Mouse (Mus musculus) frontal cortex, postnatal 10 days (tissue): ENCODE data around the gene Crybb1.

Experiments
- DNase-seq, 2 experiments: peaks; one replicate each; pipeline ENCODE4 v3.0.0; 2022; ENCODE audit warnings: low spot score in 2 of 2, mixed read lengths in 1 of 2

Gene Crybb1

DNA sequence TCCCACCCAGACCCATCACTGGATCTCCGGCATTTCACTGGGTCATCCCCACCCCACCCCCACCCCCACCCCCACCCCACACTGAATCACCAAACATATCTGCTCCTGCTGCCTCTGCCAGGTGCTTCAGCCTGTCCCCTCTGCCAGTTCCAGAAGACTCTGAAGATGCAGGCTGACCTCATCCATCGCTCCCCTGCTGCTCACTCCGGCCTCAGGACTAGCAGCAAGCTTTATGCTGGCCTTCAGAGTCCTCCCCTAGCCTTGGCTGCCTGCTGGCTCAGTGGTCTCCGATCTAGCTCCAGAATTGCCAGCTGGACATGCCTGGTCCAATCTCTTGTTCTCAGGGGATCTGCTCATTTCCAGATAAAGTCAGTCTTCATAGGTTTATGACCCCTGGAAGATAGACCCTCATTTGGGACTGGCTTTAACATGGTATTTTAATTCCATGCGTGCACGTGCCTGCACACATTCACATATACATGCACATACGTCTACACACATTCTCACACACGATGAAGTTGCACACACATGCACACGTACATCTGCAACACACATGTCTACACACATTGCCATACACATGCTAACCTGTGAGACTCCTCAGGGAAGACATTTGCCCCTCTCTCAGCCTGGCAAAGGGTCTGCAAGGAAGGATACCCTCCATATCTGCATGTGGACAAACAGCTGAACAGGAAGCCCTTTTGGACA lies 17.6 kb upstream of the Crybb1 start:
- DNase-seq, result no peak

DNA sequence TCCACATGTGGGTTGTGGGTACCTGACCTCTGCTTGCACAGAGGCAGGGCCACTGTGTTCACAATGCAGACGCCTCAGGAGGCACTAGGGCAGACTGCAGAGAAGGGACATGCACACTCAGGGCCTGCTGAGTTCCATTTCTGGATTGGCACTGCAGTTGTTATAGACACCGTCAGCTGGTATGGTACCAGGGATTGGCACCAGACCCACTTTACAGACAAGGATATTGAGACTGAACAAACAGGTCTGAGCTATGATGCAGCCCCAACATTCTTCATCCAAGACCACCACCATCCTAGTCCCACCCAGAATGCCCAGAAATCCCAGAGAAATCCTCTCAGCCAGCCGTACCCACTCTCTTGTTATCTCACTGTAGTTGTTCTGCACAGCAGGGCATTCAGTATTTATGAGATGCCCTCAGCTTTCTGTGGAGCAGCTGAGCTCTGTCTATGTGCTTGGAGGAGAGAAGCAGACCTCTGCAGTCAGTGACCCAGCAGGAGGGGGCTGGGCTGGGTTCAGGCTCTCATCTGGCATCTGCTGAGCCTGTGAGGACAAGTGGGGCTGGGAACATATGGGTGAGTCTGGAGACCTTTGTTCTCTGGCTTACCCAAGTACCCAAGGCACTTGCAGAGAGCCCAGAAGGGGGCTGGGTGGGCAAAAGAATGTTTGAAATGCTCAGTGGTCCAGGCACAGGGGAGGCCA lies 16.7 kb upstream of the Crybb1 start:
- DNase-seq, result no peak

DNA sequence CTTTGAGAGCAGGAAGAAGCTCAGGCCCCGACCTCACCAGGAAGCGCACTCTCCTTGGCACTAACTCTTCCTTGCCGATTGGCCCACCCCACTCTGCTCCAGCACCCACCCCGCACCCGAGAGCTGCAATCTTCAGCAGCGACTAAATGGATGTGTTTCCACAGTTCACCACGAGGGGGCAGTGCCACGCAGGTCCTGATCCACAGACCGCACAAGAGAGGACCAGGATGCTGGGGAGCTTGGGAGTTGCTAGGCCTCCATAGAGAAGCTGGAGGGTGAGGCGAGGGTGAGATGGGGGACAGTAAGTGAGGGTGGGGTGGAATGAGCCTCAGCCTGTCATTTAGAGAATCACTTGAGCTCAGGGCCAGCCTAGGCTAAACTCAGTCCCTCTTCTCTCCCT lies 14.9 kb upstream of the Crybb1 start:
- peak; percentile 76 to 87 for DNase-seq

DNA sequence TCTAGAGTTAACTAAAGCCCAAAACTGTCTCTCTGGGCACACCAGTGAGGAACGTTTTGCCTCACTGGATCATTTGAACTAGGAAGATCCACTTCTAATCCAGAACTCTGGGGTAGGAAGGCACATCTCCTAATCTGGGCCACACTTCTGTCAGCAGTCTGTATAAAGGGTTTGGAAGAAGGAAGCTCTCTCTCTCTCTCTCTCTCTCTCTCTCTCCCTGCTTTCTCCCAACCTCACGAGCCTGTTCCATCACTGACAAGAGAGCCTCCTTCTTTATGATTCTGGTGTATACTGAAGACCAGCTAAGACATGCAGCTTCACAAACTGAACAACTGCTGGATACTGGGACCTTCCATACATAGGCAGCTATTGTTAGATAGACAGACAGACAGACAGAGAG lies 13.8 kb upstream of the Crybb1 start:
- DNase-seq, result no peak

DNA sequence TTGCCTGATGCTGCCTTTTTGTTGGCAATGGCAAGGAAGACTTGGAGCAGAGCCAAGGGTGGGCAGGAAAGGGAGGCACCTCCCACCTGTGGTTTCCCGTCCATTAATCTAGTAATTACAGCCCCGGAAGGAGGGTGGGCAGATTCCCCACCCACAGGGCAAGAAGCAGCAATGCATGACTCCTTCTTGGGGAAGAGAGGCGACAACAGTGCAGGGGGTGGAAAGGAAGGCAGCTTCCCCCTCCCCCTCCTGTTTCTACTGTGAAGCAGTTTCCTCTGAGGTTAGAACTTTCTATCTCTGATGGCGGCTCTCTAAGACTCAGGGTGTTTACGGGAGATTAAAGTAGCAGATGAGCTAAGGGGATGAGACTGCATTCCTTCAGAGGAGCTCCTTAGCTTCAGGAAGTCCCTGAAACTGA lies 13.2 kb upstream of the Crybb1 start:
- DNase-seq, result no peak

DNA sequence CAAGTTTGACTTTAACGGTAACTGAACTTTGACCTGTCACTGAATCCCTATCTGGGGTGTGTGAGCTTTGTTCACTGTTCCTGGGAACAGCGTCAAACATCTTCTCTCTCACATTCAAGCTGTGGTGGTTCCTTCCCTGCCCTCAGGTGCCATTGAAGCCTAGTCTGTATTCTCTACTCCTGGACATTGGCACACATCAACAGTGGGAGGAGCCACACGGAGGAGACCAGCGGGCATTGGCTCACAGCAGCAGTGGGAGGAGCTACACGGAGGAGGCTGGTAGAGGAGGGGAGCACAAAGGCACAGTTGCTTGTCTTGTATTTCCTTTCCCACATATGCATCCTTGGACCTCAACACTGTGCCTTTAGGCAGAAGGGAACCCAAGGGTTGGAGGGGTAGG lies 12.6 kb upstream of the Crybb1 start:
- no peak for DNase-seq

DNA sequence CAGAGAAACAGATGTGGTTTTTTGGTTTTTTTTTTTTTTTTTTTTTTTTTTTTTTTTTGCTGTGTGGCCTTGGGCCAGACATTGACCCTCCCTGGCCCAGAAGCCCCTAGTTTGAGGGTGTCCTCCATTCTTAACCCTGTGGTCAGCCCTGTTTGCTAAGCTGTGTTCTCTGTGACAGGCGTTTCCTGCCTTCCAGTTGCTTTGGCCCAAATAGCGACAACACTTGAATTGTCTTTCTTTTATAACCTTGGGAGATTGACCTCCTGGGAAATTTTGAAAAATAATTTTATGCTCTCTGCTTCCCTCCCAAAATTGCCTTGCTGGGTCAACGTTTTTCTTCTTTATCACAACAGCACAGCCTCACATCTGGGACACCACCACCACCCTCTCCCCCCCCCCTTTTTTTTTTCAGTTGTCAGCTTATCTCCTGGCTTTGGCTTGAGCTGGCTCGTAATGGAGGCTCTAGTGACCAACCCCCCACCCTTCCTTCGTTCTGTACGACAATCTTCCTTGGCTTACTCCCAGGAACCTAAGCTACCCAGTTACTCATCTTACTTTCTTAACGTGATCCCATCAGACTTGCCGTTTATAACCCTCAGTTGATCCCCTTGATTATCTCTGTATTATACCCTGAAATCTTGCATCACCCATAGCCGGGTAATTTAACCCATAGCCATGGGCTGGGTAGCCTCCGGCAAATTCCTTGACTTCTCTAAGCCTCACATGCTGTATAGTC lies 11.9 kb upstream of the Crybb1 start:
- no peak for DNase-seq

DNA sequence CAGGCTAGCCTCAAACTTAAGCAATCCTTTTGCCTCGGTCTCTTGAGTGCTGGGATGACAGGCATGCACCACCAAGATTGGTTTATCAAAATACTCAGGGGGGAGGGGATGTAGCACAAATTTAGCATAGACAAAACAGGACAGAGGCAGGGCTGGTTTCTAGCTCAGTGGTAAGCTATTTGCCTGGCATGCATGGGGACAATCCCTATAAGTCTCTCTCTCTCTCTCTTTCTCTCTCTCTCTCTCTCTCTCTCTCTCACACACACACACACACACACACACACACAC lies 11.4 kb upstream of the Crybb1 start:
- no peak for DNase-seq

DNA sequence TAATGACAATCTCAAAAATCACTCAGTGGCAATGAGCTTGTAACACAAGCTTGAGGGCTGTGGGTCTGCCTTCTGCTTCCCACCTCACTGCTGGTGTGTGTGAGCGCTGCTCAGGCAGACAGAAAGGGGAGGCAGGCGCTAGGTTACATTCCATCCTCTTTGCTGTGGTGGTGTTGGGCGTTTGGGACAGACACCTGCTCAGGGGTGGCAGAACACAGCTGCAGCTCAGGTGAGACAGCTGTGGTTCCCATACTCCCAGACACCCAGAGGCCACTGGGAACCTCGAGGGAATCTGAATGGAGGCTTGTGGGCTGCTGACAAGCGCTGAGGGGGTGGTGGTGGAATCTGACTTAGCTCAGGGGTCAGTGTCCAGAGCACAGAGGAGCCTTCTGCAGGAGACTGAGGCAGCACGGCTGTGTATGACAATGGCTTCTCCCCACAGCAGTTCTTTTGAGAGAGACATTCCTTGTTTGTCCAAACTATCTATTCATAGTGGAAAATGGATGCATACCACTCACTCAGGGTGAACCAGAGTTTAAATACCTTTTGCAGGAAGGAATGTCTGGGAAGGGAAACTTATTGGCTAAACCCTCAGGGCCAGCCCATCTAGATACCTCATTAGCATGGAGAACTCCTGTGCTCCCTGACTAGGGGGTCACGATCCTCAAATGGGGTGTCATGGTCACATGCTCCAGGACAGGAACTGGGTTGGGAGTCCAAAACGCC lies 10.6 kb upstream of the Crybb1 start:
- DNase-seq, result no peak

DNA sequence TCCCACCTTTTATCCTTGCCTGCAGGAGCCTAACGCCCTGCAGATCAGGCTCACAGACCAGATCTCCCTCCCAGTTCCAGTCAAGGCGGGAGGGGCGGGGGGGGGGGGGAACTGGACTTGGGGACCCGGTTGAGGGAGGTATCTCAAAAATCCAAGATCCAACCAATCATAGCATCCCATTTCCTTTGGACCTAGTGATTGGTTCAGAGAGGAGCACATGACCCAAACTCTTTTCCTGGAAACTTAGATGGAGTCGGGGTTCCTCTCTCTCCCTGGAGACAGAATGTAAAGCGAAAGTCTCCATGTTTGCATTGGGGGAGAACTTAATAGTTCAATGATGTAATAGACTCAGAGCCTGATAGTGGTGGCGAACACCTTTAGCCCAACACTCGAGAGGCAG lies 8.2 kb upstream of the Crybb1 start:
- DNase-seq, result no peak

DNA sequence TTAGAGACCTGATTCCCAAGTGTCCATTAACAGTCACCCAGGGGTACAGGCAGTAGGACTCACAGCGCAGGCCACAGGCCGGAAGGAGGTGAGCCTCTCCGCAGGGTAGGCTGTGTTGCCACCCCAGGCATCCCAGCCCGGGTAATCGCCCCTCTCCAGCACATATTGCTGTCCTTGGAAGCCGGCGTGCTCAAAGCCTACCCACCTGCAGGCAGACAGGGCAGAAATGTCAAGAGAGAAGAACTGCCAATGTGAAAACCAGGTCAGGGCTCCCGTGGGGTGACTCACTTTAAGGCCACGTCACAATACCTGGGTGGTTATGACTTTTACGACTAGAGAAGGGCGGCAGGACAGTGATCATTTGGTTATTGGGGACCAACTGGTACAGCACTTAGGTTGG lies 6.5 kb upstream of the Crybb1 start:
- DNase-seq, result no peak

DNA sequence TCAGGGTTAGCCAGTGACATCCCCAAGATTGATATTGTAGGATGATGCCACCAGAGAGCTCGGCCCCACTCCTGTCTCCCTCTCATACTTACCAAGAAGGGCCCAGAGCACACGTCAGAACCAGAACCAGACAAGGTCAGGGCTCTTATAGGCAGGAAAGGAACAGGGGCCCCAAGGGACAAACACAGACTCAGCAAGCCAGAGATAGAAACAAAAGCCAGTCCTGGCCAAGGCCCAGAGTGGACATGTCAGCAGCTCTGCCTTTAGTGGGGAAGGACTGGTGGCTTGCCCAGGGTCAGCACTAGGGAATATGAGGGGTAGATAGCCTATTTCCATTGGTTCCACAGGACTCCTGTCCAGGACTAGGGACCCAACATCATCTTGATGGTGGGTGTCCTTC lies 3.2 kb upstream of the Crybb1 start, which contains the start of gene Cryba4:
Gene Cryba4, minus strand, starts transcription at position 119 of the 400 bp plus-strand sequence.
- DNase-seq, result no peak

DNA sequence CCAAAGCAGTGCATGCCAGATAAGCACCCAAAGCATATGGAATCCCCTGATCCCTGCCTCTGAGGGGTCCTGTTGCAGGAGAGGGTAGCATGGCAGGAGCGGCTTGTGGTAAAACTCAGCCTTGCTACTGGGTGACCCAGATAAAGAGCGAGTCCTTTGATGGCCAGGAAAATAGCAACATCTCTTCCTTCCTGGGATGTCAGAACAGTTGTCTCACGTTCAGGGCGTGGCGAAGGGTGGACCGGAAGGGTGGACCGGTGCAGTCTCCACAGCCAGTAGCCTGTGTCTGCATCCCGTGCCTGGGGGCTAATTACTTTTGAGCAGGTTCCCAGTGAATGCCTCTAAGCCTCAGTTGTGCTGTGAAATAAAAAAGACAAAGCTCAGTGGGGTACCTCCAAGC lies 2.4 kb upstream of the Crybb1 start:
- no peak for DNase-seq

DNA sequence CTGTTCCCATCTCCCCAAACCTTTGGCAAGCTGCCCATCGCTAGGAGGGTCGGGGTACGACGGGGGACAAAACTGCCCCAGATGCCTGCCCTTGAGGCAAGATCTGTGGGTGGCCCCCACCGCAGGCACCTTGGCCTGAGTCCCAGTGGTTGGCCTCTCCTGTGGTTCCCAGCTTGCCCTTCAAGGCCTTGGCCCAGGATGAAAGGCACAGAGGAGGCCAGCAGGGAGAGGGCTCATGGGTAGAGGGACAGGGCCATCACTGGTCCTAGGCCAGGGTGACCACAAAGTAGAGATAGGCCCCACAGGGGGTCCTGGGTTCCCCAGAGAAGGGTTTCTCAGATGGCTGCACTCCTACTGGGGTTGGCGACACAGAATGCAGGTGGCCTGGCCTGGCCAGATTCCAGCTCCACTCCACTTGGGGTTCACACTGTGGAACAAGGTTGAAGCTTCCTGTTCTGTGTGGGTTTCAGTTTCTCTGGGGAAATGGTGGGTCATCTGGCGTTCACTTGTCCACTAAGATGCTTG lies 1.3 kb upstream of the Crybb1 start:
- peak; percentile 68 to 74 for DNase-seq

DNA sequence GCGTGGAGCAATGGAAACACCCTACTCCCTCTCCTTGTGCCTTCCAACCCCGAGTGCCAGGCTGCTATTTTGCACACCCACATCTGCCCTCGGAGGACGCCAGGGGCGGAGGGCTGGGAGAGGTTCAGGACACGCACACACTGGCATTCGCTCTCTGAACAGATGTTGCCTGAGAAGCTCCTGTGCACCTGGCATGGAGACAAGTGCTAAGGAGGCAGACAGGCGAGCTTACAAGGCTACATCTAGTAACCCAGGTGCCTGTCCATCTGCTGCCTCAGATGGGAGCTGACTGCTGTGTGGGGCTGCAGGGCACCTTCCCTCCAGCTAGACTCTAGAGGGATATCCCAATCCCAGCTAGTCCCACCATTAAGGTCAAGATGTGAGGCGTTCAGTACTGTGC lies 842 bp downstream of the Crybb1 start:
- DNase-seq, result no peak

DNA sequence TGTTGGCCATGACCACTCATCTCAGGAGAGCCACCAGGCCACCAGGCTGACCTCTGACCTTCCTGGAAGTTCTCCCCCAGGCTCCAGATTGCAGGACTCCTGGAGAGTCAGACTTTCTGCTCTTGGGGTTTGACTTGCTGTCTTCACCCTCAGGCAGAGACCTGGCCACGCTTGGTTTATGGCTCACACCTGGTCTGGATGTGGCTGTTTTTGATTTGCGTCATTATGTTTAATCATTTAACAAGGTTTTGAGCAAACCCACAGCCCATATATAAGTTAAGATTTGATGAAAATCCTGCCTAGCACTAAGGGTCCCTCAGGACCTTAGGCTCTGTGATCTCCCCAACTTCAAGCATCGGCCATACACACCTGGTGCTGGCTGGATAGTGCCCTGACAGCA lies 2.3 kb downstream of the Crybb1 start:
- DNase-seq, result no peak

DNA sequence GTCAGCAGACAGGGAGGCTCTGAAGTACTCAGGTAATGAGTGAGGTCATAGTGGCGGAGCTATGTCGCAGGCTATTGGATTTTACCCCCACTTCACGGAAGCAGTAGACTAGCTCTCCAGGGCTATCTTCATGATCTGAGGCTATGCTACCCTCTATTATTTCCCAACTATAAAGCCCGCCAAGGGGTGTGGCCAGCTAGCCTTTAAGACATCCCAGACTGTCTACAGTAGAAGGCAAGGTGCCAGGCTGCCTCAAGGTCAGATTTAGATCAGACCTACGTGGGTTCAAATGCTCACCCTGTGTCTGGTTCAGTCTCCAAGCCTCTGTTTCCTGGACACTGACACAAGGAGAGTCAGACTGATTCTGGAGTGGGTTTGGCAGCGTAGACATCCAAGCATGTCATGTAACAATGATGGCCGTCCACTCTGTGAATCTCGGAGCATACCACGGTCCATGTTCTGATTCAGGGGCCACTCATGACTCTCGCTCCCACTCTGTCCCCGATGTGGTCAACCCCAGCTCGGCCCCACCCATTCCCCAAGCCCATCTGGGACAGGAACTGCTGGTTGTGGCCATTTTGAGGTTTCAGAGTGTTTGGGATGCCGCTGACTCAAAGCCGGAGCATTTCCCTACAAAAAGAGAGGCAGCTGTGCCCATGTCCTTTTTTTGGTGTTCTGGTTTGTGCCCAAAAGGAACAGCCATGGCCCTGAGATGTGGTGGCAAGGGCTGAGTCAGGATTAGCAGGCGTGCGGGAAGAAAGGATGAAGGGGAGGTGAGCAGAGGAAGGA lies 4.4 kb downstream of the Crybb1 start:
- DNase-seq, result no peak

DNA sequence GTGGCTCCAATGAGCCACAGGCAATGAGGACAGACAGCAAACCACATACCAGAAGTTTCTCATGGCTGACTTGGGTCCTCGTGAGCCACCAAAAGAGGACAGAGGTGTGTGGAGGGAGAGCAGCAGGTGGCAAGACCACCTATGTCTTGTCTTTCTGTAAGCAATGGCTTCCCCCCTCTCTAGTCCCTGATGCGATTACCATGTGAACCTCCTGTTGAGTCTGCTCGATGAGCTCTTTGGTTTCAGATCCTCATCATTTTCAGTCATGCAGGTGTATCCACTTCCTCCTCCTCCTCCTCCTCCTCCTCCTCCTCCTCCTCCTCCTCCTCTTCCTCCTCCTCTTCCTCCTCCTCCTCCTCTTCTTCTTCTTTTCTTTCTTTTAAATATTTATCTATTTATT lies 5.2 kb downstream of the Crybb1 start:
- no peak for DNase-seq

DNA sequence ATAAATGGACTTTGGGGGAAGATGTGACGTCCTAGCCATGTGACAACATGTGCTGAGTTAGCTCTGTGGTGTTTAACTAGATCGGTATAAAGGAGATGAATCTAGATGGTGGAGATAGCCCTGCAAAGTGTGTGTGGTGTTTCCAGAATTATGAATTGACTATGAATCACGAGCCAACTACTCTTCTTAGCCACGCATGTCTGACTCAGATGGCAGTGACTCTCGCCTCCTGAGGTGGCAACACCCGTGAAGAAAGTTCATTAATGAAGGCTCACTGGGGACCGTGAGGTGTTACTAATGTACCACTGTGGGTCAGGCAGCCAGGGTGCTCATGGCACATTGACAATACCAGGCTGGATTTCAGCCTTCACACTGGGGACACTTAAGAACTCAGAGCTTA lies 8.5 kb downstream of the Crybb1 start:
- no peak for DNase-seq

DNA sequence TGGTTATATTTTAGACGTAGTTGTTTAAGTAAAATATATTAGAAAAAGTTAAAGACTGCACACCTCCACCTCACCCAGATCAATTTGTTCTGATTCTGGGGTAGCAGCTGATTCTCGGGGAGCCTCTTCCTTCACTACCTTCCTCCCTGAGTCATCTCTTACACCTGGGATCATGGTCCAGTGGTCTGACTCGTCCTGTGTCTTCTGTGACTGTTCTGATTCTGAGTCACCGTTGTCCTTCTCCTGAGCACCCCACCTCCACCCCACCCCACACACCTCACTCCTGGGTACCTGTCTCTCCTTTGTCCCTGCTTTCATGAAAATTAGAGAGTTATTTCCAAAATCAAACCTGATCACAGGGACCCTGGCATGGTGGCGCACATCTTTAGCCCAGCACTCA lies 9.5 kb downstream of the Crybb1 start:
- DNase-seq, result no peak

DNA sequence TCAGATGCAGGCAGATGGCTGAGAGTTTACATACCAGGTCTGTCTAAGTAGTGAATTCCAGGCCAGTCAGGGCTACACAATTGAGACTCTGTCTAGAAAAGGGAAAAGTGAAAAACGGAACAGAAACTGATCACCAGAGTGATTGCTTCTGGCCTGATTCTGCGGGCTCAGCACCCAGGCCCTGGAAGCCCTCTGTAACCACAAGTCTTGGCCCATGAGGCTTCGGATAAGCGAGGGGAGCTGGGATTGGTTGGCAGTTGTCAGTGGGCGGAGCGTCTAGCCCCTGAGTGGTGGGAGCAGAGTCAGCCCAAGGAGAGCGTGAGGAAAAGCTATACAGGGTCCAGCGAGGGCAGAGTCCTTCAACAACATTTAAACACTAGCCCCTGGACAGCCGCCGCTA lies 9.9 kb downstream of the Crybb1 start:
- peak in 1 of 2 experiments; percentile 45 for DNase-seq
